Mouse (Mus musculus) brain, embryonic 14.5 days (tissue): ENCODE results near the gene Tead1. TPM values are rescaled to one million over a fixed set of nuclear protein-coding genes. Genes with fewer than 3 reads are reported as not detected.

ENCODE experiments used
- DNase-seq: peaks from one replicate; pipeline ENCODE4 v3.0.0-alpha.2; 2011; ENCODE audit warnings: low read depth
- CTCF ChIP-seq: fragments of 200-500 bp; IDR thresholded peaks from 2 replicates; pipeline ENCODE4 v1.5.1; 2012; ENCODE audit warnings: inconsistent platforms, mild to moderate bottlenecking, moderate library complexity, borderline replicate concordance; ENCODE audit not compliant: insufficient read depth, insufficient read length; ENCODE audit errors: extremely low read depth
- POLR2A ChIP-seq: fragments of 200-500 bp; IDR thresholded peaks from 2 replicates; pipeline ENCODE4 v1.6.1; 2012; ENCODE audit warnings: mild to moderate bottlenecking, inconsistent platforms, borderline replicate concordance; ENCODE audit not compliant: poor library complexity, insufficient read depth, insufficient read length, severe bottlenecking; ENCODE audit errors: extremely low read depth
- polyA plus RNA-seq: library from polyadenylated mRNA; depleted of rRNA; stranded (reverse); fragments of >200 nt; gene quantifications from 2 replicates; pipeline ENCODE4 v1.2.3, GENCODE M21; 2012

Tead1 gene
- polyA plus RNA-seq, 1 experiment, result 27.2 TPM

DNA sequence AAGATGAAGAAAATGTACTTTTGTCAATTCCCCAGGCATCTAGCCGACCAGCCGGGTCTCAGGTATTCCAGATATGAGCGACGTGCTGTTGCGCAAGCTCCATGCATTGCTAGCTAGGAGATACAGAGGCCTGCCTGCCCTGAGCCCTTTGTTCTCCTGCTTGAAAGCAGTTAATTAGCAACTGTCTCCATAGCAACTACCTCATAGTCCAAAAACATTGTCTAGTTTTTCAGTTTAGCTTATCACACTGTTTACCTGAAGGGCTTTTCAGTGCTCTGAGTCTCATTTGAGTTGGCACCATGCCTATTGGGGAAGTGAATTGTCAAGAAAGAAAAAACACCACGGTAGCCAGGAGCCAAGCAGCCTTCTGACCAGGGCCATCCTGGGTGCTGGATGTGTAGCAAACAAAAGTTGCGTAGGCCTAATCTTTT is 109.2 kb downstream of the Tead1 start:
- DNase-seq, result peak; percentile 91
- TF ChIP-seq POLR2A, result no peak
- no peak for TF ChIP-seq CTCF

DNA sequence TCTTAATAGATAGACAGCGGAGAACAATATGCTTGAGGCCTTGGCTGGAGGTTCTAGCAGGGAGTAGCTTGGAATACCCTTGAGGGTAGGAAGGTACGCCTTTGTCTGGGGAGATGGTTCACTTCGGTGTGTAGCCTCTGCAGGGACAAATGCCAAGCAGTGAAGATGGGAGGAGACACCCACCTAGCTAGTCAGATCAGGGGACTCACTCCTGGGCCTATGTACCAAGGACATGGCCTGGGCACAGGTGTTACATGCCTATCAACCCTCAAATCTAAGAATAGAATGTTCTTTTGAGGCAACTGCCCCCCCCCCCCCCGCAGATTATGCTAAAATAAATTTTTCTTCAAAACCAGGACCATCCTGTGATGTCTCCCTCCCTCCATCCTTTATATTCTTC is 110.6 kb downstream of the Tead1 start:
- TF ChIP-seq CTCF (no peak), POLR2A (no peak)
- DNase-seq, result no peak

DNA sequence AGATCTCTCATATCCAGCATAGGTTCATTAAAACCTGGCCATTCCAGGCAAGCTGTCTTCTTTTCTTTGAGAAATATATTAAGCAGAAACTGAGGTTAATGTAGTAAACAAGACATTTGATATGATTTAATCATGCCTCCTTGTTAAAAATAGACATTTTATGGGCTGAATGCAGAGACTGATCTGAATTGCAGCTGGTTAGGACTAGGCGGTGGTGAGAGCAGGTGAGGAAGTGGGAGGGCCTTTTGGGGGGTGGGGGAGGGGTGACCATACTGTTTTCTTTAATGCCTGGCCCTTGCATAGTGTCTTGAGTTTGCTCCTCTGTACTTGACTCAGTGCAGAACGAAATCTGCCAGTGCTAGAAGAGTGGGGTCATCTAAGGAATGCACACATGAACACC is 111.2 kb downstream of the Tead1 start:
- no peak for DNase-seq
- no peak for TF ChIP-seq CTCF
- TF ChIP-seq POLR2A, result no peak

DNA sequence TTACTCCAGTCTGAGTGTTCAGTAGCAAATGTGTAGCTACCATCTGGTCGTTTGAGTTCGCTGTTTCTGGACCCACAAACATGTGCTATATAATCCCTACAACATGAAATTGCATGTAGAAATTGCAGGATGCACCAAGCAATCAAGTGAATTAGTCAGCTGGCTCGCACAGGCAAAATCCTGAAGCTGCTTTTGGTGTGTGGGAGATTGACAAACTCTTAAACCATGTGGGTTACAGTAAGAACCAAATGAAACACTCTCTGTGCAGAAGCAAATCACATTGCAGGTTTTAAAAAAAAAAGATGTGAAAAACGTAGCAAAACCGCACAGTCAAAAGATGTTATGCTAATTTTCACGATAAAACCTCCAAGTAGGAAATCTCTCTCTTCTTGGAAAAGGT is 113.6 kb downstream of the Tead1 start:
- TF ChIP-seq CTCF (no peak), POLR2A (no peak)
- DNase-seq, result no peak

- TF ChIP-seq CTCF (no peak), POLR2A (no peak)
- no peak for DNase-seq
These were observed 114.8 kb downstream of the Tead1 start for GRCm38 (mm10) chr7:112793903-112794302.

GRCm38 (mm10) chr7:112794481-112794880 is 115.4 kb downstream of the Tead1 start:
- TF ChIP-seq CTCF (no peak), POLR2A (no peak)
- DNase-seq, result peak; percentile 73

GRCm38 (mm10) chr7:112797526-112798321 is 118.6 kb downstream of the Tead1 start:
- no peak for DNase-seq
- TF ChIP-seq CTCF (no peak), POLR2A (no peak)

DNA sequence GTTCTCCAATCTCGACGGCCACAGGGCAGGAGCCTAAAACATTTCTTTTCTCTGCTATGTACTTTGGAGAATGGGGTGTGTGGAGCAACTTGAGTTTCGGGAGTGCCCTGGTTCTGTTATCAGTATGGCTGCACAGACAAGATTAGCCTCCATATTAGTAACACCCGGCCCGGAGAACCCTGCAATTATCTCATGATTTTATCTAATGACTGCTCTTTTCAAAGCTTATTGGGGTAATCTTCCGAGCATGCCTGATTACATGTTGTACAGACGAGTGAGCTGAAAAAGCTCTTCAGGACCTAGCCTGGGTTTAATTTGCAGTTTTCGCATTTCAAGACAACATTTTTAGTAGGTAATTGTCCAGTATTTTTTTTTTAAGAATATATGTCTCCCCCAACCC is 122.6 kb downstream of the Tead1 start:
- peak; percentile 56 for DNase-seq
- no peak for TF ChIP-seq CTCF
- no peak for TF ChIP-seq POLR2A

GRCm38 (mm10) chr7:112806718-112807400 is 127.7 kb downstream of the Tead1 start:
- no peak for DNase-seq
- TF ChIP-seq POLR2A (no peak), CTCF (no peak)

- TF ChIP-seq POLR2A (no peak), CTCF (no peak)
- peak; percentile 93 for DNase-seq
These were observed 128.3 kb downstream of the Tead1 start for GRCm38 (mm10) chr7:112807401-112807751.

DNA sequence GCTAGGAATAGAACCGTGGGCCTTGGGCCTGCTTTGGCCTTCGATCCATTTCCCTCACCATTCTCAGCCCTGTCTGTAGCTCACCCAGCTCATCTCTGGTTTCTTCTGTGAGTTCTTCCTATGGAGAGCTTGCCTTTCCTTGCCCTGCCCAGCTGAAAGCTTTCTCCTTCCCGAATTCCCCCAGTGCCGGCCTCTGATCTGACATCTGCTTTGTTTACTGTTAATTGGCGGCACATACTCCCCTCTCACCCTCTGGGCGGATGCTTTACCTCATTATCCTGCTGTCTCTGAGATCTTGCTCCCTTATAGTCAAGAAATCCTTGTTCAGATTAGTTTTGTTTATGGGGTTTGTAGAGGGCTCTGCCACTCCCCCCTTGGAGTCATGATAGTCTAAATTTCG is 131.6 kb downstream of the Tead1 start:
- DNase-seq, result peak; percentile 55
- TF ChIP-seq CTCF (no peak), POLR2A (no peak)

GRCm38 (mm10) chr7:112812037-112812775 is 133.1 kb downstream of the Tead1 start:
- TF ChIP-seq CTCF, result no peak
- peak; percentile 68 for DNase-seq

DNA sequence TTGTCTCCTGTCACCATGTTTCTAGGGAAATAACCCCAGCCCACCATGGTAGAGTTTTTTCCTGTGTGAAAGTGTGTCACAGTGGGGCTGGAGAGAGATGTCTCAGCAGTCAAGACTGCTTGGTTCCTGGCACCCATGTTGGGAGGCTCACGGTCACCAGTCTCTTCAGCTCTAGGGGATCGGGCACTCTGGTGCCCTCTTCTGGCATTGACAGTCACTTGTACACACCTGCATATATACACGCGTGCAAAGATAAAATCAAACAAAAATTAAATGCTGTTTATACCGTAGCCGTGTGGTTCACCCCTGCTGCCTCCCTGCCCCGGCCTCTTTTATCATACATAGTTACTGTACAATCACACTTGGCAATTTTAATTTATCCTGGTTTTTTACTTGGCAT is 134.0 kb downstream of the Tead1 start:
- peak; percentile 33 for DNase-seq
- TF ChIP-seq CTCF (peak; percentile 33; the same call in 1 of the 2 replicates), POLR2A (no peak)
